Mouse (Mus musculus): ENCODE results near the gene Xcr1.

Xcr1 gene

DNA sequence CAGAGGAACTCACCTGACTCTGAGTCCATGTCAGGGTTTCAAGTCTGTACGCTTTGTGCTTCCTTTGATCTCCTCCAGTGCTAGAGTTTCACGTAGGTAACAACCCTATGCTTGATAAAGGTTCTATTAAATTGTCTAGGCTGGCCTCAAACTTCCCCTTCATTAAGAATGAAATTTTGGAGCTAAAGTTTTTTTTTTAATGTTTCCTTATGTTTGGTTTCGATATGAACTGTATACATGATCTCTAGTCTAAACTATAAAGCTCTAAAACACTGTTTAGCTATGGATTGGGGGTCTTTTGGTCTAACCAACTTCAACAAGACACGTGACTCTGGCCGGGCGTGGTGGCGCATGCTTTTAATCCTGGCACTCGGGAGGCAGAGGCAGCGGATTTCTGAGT is at the start of gene Xcr1:
TSS of gene Xcr1 (minus strand) at position 101 of the 400 bp plus-strand sequence.
- no peak for DNase-seq

DNA sequence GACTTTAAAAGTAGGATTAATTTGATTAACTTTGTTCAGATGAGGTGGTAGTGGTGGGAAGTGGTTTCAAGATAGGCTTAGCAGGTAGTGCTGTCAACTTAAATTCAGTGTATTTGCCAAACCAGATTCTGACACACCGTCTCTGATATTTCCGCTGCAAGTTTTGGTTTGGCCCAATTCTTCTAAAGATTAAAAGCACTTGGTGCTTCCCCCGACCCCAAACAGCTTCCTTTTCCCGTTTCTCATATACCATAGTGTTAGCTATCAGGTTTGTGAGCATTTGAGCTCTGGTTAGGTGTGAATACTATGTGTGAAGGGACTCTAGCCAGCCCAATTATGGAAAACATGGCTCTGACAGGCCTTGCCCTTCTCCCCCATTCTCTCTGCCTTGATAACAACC is 10.2 kb upstream of the Xcr1 start:
- DNase-seq, result no peak

DNA sequence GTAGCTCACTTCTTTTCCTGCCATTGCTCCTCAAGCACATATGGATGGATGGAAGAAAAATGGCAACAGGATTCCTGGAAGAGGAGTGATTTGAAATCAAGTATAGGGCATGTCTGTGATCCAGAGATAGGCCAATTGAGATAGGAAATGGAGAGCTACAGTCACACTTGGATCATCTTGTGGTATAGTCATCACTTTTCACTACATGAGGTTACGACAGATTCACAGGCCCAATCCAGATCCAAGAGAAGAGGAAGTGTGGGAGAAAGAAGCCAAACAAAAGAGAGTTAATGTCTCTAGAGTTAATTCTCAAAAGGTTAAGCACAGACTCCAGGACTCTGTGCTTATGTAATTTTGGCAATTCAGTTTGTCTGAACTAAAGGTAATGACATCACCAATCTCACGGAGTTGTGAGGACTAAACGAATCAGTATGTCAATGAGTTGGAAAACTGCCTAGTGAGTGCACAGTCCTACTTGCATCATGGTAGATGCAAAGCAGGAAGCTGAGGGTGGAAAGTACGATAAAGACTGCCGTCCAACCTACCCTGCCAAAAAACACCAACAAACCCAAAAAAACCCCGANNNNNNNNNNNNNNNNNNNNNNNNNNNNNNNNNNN is 7.4 kb upstream of the Xcr1 start:
- no peak for DNase-seq

DNA sequence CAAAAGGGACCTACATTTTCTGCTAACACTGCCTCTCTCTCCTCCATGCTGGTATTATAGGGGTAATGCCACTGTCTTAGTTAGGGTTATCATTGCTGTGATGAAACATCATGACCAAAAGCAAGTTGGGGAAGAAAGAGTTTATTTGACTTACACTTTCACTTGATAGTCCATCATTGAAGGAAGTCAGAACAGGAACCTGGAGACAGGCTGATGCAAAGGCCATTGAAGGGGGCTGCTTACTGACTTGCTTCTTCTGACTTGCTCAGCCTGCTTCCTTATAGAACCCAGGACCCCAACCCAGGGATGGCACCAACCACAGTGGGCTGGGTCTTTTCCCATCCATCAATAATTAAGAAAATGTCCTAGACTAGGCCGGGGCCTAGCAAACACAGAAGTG is 1.8 kb upstream of the Xcr1 start:
- no peak for DNase-seq

DNA sequence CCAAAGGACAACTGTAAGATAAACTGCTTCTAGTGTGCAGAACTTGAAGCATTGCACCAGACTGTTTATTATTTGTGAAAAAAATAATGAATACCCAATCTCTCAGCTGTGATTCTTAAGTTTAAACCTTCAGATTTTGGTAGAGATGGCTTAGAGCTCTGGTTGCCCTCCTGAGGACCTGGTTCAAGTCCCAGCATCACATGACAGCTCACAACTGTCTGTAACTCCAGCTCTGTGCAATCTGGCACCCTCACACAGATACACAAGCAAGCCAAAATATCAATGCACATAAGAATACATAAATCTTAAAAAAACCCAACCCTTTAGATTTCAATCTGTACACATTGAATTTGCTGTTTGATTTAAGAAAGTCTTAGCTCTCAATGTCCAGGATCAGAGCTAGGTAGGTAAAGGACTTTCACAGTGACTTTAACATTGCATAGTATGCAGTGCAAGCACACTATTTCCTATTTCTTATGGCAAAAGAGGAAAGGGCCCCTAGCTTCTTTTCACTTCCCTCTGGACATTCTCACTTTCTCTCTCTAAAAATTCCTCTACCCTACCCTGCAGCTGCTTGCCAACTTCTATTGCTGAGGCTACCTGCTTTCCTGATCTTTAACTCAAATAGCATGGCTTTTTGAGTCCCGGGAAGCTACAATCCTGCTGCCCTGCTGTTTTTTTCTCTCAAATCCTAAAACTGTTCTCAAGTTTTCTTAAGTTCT is 1.2 kb upstream of the Xcr1 start:
- DNase-seq, result no peak

DNA sequence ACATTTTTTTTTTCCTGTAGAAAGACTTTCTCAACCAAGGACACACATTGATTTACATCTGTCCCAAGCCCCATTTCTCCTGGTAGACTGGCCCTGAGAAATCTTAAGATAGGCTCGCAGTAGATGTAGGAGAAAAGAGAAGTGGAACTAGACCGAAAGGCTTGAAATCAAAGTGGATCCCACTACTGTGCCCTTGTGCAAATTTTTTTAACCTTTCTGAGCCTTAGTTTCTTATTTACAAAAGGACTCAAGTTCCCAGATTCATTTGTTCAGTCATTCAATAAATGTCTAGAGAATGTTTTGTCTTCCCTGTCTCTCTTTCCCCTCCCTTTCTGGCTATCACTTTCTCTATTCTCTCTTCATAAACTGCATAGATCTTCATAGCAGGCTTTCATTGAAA is 5.0 kb downstream of the Xcr1 start:
- DNase-seq, result no peak

DNA sequence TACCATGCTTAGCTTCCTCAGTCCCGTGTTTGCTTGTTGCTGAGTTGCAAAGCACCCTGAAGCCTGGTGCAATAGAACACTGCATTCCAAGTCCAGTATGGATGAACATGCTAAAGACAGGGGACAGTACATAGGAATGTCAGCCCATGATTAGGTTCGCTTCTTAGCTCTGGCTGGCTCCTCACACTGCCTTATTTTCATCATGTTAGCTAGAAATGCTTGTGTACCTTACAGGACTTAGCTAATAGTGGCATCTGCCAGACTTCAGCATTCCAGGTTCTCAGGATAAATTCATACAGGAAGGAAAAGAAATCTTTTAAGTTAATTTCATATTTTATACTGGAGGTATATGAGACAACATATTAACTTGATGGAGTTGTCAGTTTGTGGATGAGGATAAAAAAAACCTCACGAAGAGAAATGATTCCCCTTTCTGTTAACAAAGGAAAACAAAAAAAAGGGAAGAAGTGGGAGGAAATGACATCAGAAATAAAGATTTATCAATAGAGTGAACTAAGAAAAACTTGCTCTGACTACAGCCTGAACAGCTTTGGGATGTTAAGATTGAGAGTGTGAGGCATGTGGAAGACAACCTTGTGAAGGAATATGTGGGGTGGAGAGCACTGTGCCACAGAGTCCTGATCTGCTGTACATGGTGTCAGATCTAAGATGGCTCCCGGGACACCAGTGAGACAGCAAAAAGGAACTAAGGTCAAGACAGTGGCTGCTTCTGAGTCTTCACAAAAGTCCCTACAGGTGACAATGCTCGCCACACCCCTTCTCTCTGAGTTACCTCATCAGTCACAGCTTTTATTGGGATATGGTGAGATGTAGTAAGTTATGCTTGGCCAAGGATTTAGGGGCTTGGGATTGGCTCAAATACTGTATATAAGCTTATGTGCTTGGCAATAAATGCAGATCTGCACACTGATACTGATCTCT is 9.1 kb downstream of the Xcr1 start:
- no peak for DNase-seq

DNA sequence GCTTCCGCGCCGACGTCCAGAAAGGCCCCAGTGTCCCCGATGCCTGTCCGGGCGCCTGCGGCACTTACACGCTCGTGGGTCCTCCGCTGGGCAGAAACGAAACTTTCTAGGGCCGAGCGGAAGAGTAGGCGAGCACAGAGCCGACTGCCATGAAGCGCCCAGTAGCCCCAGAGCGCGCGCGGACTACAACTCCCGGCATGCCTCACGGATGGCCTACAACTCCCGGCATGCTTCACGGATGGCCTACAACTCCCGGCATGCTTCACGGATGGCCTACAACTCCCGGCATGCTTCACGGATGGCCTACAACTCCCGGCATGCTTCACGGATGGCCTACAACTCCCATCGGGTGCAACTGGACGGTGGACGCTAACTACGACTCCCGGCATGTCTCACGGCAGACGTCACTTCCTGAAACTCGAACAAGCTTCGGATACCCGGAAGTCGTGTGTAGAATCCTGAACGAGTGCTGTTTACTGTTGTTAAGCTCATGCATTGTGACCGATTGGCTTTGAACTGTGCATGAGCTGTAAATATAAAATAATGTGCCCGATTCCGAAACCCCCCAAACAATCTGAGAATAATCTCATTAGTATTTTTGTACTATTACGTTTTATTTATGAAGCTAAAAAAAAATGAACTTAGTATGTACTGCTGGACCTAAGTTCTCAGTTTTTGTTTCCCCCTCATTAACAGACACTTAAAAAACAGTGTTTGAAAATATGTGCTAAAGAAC is 9.9 kb downstream of the Xcr1 start, which contains the start of gene Fyco1:
TSS of gene Fyco1 (minus strand) at position 187 of the 736 bp plus-strand sequence.
- DNase-seq, result peak; percentile 93 to 98

DNA sequence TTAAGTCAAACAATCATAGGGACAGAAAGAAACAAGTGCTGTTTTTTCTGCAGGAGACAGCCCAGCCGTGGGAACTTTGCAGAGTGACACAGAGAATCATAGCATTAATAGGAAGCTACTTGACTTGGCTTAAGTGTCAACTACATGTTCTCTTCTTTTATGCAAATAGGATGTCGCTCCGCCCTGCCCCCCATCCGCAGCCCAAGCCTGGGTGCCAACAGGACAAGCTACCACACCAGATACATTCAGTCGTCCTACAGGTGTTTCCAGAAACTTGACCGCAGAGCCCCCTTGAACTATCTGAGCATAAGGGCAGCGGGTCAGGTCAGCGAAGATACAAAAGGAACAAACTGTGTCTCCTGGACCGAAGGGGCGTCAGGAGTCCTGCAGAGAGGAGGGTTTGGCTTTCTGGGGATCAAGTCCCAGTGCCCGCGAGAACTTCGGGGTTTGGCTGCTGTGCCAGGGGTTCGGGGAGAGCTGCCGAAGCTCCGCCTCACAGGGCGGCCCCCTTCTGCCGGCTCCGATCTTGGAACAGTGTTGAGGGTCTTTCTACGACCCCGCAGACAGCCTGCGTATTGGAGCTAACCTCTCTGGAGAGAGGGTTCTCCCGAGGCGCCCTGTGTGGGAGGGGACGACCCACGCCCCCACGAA is 10.6 kb downstream of the Xcr1 start:
- peak; percentile 73 to 76 for DNase-seq

DNA sequence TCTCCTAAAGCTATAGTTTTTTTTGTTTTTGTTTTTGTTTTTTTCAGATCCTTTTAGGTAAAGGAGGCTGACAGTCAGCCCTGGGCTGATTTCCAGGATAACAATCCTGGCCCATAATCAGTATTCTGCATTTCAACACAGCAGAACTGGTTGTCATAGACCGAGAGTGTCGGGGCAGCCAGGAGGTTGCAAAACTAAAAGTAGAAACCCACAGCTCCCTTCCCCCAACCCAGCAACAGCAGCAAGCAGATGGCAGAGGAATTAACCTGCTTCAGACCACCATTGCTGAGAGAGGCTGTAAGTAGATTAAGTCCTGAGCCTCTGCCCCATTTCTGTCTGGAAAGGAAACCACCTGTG is 11.1 kb downstream of the Xcr1 start:
- peak; percentile 57 to 61 for DNase-seq

DNA sequence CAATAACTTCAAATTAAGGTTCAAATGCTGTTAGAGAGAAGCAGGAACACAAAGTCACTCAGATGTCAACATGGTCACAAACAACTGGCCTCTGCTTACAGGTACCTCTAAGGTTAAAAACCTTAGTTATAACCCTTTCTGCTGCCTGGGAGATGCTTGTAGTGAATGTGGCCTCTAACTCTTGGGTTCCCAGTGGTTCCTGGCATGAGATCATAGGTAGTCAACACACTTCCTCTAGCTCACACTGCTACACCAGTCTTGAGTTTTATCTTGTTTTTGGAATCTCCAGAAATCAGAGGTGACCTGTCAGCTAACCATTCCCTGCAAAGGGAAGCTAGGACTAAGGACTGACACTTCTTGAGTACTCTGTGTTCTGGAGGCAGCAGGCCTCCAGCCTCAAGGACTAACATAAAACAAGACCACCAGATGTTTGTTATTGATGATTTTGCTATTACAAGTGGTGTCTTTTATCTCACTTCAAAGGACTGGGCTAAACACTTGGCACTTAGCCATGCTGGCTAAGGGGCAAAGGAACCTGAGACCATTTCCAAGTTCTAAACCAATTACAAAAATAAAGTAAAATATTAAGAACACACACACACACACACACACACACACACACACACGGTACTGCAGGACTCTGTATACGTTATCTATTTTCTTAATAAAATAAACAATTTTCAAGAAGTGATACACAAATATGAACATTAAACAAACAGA is 11.7 kb downstream of the Xcr1 start:
- no peak for DNase-seq

DNA sequence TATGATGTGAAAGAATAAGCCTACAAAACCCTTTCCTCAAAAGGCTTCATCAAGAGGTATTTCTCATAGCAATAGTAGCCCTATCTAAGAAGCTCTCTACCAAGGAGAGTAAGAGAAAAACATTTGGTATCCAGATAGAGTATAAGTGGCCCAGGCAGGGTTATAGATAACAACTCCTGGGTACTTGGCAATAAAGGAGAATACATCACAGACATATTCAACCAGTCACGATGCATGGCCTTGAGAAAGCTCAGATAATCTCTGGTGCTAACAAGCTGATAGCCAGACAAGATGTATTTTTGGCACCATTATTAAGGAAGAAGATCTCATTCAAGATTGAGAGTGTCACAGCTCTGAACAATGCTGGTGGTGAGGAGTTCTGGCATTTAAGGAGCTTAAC is 15.3 kb downstream of the Xcr1 start:
- no peak for DNase-seq

DNA sequence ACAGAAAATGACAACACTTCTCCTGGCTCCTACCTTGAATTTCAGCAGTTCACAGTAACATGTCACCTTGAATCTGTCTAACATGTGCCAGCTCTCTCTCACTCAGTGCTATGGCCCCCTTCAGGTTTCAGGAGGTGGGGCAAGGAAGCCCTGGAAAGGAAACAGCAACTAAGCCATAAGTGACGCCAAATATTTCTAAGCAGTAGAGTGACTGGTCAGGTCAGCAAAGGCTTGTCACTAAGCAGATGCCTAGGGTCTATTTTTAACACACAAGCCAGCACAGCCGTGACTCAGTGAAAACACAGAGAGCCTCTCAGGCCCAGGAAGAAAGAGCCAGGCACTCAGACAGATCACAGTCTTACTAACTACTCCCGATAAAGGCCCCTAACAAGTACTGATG is 16.7 kb downstream of the Xcr1 start:
- peak; percentile 24 to 34 for DNase-seq

DNA sequence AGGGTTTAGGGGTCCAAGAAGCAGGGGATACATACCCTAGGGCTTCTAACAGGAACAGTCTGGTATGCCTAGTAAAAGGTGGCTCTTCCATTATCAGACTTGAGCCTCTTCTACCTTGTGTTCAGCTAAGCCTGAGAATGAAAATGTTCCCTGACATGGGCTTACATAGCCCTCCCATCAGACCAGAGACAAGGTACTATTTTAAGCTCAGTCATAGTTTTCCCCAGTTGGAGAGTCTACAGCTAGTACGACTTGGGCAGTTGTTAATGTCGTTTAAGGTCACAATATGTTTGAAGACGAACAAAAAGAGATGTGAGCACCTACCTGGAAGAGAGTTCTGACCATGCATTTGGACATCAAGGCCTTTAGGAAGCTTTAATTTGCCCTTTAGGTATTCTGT is 17.4 kb downstream of the Xcr1 start:
- DNase-seq, result no peak

DNA sequence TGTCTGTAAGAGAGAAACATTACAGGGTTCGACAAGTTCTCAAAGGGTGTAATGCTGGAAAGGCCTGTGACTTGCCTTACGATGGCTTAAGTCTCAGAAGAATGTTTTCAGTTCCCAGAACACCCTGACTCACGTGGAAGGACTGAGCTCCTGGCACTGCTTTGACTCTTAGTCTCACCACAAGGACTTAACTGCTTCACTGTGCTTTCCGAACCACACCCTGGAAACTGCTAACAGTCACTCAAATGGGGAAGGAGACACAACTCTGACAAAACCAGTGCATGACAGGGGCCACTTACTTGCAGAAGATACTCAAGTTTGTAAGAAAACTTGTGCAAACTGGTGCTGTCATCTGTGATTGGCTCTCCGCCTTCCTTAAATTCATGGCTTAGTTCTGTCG is 21.6 kb downstream of the Xcr1 start:
- peak in 1 of 2 experiments; percentile 25 for DNase-seq

DNA sequence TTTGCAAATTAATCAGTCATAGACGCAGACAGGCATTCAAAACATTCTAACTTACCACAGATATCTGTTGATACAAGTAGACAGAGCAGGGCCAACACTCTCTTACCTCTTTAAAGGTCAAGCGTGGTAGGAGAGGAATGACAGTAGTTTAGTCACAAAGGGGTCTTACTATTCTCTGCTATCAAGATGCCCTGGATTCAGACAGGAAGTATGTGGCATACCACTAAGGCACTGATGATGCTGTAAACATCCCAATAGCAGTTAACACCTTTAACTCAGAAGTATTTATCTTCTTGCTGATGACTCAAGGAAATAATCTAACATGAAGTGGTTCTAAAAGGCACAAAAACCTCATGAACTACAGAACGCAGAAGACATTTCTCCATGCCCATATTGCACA is 26.0 kb downstream of the Xcr1 start:
- no peak for DNase-seq

DNA sequence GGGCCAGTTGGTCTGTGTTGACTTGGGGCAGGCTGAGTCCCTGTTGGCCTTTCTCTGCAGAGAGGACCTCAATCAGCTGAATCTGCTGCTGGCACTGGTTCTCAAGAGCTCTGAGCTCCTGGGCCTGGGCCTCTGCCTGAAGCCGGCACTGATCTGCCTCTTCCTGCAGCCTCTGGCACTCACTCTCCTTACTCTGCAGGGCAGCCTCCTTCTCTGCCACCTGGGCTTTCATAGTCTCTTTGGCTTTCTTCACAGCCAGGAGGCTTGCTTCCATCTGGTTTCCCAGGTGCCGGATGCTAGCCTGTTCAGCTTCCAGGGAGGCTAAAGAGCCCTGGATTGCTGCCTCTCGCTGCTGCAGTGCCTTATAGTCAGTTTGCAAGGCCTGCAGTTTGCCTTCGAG is 32.9 kb downstream of the Xcr1 start:
- no peak for DNase-seq

DNA sequence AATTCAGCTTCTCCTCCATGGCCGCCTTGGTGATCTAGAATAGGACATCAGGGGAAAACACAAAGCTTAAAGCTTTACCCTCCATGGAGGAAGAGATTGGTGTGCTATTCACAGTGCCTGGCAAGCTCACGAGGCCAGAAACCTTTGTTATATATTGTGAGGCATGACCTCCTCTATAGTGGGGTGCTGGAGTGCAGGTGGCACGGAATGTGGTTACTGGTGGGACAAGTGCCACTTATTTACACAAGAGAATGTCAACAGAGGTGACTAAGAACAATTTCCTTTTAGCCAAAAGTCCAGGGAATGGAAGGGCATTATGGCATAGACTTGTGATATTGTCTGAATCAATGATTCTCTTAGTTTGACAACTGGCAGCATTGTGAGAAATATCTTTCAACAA is 35.2 kb downstream of the Xcr1 start:
- DNase-seq, result no peak

DNA sequence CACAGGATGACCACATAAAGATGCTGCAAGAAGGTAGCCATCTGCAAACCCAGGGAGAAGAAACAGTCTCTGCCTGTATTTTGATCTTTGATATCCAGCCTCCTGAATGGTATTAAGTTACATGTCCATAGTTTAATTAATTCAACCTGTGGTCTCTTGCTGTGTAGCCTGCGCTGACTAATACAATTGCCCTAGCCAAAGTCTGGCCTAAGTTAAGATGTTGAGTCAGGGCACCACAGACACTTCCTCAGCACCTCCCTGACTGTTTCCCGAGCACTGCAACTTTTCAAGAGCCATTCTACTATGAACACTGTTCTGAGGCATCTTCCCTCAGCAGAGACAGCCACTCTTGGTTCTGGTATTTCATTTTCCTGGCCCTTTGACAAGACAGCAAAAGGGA is 43.2 kb downstream of the Xcr1 start:
- no peak for DNase-seq

DNA sequence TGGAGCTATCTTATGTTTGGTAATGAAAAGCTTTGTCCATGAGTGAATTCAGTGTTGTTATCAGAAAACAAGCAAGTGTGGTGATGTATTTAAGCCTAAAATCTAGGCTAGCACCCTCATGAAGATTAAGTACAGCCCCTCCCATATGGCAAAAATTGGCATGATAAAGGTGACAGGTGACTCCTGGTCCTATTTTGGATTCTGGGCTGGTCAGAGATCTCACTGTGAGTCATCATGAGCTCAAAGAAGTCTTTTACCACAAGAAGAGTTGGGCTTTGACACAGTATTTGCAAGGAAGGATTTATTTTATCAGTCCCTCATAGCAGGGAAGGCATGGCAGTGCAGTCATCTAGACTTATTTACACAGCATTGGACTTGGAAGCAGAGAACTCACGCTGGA is 45.8 kb downstream of the Xcr1 start:
- DNase-seq, result no peak

DNA sequence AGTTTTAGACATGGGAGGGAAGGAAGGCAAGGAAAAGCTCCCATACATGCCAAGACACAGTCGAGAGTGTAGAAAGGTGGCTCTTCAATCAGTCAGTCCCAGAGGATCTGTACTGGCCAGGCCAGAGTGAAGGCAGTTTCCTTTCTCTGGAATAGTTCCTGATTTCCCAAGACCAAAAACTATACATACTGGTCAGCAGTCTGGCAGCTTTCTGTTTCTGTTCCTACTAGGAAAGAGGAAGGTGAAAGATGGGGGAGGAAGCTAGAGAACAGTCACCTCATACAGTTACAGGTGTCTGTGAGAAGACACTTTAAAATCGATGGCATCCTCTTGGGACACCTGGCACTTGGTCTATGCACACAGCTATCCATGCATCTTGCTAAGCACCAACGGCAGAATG is 46.4 kb downstream of the Xcr1 start:
- DNase-seq, result no peak

DNA sequence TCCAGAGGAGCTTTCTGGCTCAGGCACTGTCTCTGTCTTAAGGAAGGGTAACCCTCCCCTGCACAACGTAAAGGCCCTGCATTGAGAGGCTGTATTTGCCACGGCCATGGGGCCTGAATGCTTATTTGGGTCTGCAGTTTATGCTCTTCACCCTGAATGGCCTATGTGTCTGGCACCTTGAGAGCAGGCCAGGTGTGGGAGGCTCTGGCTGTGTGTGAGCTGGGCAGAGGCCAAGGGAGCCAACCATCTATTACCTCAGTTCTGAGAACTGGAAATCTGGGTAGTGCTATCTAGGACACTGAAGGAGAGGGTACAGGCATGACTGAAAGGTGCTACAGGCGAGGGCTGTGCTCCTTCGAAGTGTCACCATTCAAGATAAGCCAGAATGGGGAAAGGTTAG is 47.0 kb downstream of the Xcr1 start:
- DNase-seq, result no peak

Data from lung, postnatal 4 days (tissue).